Mouse (Mus musculus): ENCODE data around the gene Pdcd11.

- no peak for TF ChIP-seq CTCF (IDR thresholded peaks at IDR 0.05)
- TF ChIP-seq EP300 (IDR thresholded peaks at IDR 0.05), result no peak
Observed at GRCm38 (mm10) chr19:47057684-47058083, 32.9 kb upstream of the Pdcd11 start.

Data from lung, postnatal 0 days (tissue).